Mouse (Mus musculus) testis, postnatal 14 days (tissue): ENCODE data around the gene Jade1.

Experiments
- DNase-seq: peaks from one replicate; pipeline ENCODE4 v3.0.0; 2021; ENCODE audit warnings: low spot score

The Jade1 gene

GRCm38 (mm10) chr3:41577240-41577639, 21.7 kb downstream of the Jade1 start:
- DNase-seq, result no peak

- DNase-seq, result no peak
These were observed 24.3 kb downstream of the Jade1 start for GRCm38 (mm10) chr3:41579873-41580272.

- DNase-seq, result no peak
These were observed 25.1 kb downstream of the Jade1 start for GRCm38 (mm10) chr3:41580401-41581323.

- no peak for DNase-seq
These were observed 25.9 kb downstream of the Jade1 start for GRCm38 (mm10) chr3:41581436-41581835.

- DNase-seq, result no peak
These were observed 26.7 kb downstream of the Jade1 start for GRCm38 (mm10) chr3:41582256-41582655.

- no peak for DNase-seq
These were observed 27.6 kb downstream of the Jade1 start for GRCm38 (mm10) chr3:41583092-41583491.

GRCm38 (mm10) chr3:41583621-41584020, 28.1 kb downstream of the Jade1 start:
- no peak for DNase-seq

GRCm38 (mm10) chr3:41585548-41585947, 30.0 kb downstream of the Jade1 start:
- no peak for DNase-seq

GRCm38 (mm10) chr3:41586330-41586729, 30.8 kb downstream of the Jade1 start:
- no peak for DNase-seq

- no peak for DNase-seq
These were observed 31.4 kb downstream of the Jade1 start for GRCm38 (mm10) chr3:41586917-41587316.

GRCm38 (mm10) chr3:41587588-41587987, 32.1 kb downstream of the Jade1 start:
- DNase-seq, result no peak

GRCm38 (mm10) chr3:41588495-41588894, 33.0 kb downstream of the Jade1 start:
- no peak for DNase-seq

- DNase-seq, result no peak
These were observed 33.8 kb downstream of the Jade1 start for GRCm38 (mm10) chr3:41589246-41589914.

GRCm38 (mm10) chr3:41589988-41590387, 34.5 kb downstream of the Jade1 start:
- DNase-seq, result no peak

- no peak for DNase-seq
These were observed 35.4 kb downstream of the Jade1 start for GRCm38 (mm10) chr3:41590695-41591559.

- DNase-seq, result no peak
These were observed 36.2 kb downstream of the Jade1 start for GRCm38 (mm10) chr3:41591651-41592170.

- no peak for DNase-seq
These were observed 37.3 kb downstream of the Jade1 start for GRCm38 (mm10) chr3:41592805-41593204.

- DNase-seq, result no peak
These were observed 38.8 kb downstream of the Jade1 start for GRCm38 (mm10) chr3:41594097-41594879.

GRCm38 (mm10) chr3:41595010-41595409, 39.5 kb downstream of the Jade1 start:
- DNase-seq, result no peak

- DNase-seq, result no peak
These were observed 41.5 kb downstream of the Jade1 start for GRCm38 (mm10) chr3:41597036-41597435.

- DNase-seq, result no peak
These were observed 42.9 kb downstream of the Jade1 start for GRCm38 (mm10) chr3:41598412-41598811.
